Mouse (Mus musculus): ENCODE results near the gene Parp1.
"Not testable (repeated sequence)": the region's sequence is repeated elsewhere in the genome, so short reads cannot be mapped to it uniquely, and the experiment has no call there.

Parp1 gene

GRCm38 (mm10) chr1:180561187-180561586, 7.5 kb upstream of the Parp1 start:
- peak in 1 of 2 experiments; percentile 12 for DNase-seq

- DNase-seq = no peak
These were observed 3.8 kb upstream of the Parp1 start for GRCm38 (mm10) chr1:180564885-180565284.

- no peak for DNase-seq
These were observed 963 bp upstream of the Parp1 start for GRCm38 (mm10) chr1:180567761-180568160.

GRCm38 (mm10) chr1:180568248-180568647, 476 bp upstream of the Parp1 start:
- DNase-seq = no peak

GRCm38 (mm10) chr1:180569453-180569852, 729 bp downstream of the Parp1 start:
- DNase-seq = no peak

- DNase-seq = no peak
These were observed 1.5 kb downstream of the Parp1 start for GRCm38 (mm10) chr1:180570181-180570580.

GRCm38 (mm10) chr1:180571018-180571589, 2.4 kb downstream of the Parp1 start:
- DNase-seq = no peak

GRCm38 (mm10) chr1:180571721-180572120, 3.0 kb downstream of the Parp1 start:
- DNase-seq = not testable (repeated sequence)

GRCm38 (mm10) chr1:180572154-180572553, 3.4 kb downstream of the Parp1 start:
- DNase-seq = no peak

GRCm38 (mm10) chr1:180576524-180576923, 7.8 kb downstream of the Parp1 start:
- DNase-seq = no peak

GRCm38 (mm10) chr1:180577837-180578236, 9.1 kb downstream of the Parp1 start:
- no peak for DNase-seq

- DNase-seq = no peak
These were observed 19.2 kb downstream of the Parp1 start for GRCm38 (mm10) chr1:180587792-180588442.

GRCm38 (mm10) chr1:180600578-180600977, 31.9 kb downstream of the Parp1 start:
- no peak for DNase-seq

GRCm38 (mm10) chr1:180601806-180602205, 33.1 kb downstream of the Parp1 start:
- DNase-seq = no peak

- DNase-seq = no peak
These were observed 35.9 kb downstream of the Parp1 start for GRCm38 (mm10) chr1:180604579-180604978.

- DNase-seq = no peak
These were observed 37.4 kb downstream of the Parp1 start for GRCm38 (mm10) chr1:180606106-180606505.

- DNase-seq = no peak
These were observed 38.3 kb downstream of the Parp1 start for GRCm38 (mm10) chr1:180606796-180607577.

- DNase-seq = no peak
These were observed 38.8 kb downstream of the Parp1 start for GRCm38 (mm10) chr1:180607578-180607879.

- DNase-seq = not testable (repeated sequence)
These were observed 43.1 kb downstream of the Parp1 start for GRCm38 (mm10) chr1:180611842-180612241.

- no peak for DNase-seq
These were observed 48.0 kb downstream of the Parp1 start for GRCm38 (mm10) chr1:180616762-180617161.

- DNase-seq = no peak
These were observed 53.7 kb downstream of the Parp1 start for GRCm38 (mm10) chr1:180622389-180622788.

- no peak for DNase-seq
These were observed 55.2 kb downstream of the Parp1 start for GRCm38 (mm10) chr1:180623911-180624310.

- peak; percentile 69 to 71 for DNase-seq
These were observed 57.4 kb downstream of the Parp1 start for GRCm38 (mm10) chr1:180626141-180626540.

- not testable (repeated sequence) for DNase-seq
These were observed 69.1 kb downstream of the Parp1 start for GRCm38 (mm10) chr1:180637796-180638195.
